Mouse (Mus musculus) kidney, adult 18-20 months (tissue): ENCODE results near the gene Ppm1f.

Experiments
- DNase-seq: peaks from one replicate; pipeline ENCODE4 v3.0.0; 2021

Ppm1f gene

DNA sequence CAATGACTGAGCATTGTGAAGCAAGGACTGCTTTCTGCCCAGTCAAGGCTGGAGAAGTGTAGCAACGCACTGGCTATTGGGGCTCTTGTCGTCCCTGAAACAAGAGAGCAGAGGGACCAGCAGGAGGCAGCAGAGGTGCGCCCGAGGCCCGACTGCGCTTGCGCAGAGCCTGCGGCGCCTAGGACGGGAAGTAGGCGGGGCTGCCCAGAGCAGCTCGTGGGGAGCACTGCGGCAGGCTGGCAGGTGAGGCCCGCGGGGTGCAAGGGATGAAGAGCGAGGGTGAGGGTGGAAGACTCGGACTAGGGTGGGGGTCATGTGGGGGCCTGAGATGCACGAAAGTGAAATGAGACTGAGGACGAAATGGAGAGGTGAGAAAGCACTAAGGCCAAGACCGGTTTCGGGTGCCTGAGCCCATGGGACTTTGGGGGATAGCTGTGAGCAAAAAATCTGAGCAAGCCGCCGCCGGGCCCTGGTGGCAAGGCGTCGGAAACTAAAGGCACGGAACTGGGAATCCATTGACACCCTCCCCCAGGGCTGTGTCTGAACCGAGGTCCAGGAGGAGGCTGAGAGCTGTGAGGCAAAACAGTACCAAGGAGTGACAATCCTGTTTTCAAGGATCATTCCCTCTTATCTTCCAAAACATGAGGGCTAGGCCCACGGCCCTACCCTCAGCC lies at the start of gene Ppm1f:
Gene Ppm1f (plus strand): TSS at position 88 of the 674 bp plus-strand sequence.
- peak; percentile 97 for DNase-seq

DNA sequence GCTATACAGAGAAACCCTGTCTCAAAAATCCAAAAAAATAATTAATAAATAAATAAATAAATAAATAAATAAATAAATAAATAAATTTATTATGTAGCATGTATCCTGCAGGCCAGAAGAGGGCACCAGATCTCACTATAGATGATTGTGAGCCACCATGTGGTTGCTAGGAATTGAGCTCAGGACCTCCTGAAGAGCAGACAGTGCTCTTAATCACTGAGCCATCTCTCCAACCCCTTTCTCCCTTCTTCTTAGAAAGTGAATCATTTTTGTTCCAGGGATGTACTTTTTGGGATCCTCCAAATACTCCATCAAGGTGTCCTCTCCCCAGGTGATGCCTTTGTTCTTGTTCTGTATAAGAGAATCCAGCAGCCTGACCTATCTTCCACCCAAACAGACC lies 47.1 kb upstream of the Ppm1f start:
- DNase-seq = no peak

GRCm38 (mm10) chr16:16852411-16852810 lies 43.9 kb upstream of the Ppm1f start:
- DNase-seq = no peak

DNA sequence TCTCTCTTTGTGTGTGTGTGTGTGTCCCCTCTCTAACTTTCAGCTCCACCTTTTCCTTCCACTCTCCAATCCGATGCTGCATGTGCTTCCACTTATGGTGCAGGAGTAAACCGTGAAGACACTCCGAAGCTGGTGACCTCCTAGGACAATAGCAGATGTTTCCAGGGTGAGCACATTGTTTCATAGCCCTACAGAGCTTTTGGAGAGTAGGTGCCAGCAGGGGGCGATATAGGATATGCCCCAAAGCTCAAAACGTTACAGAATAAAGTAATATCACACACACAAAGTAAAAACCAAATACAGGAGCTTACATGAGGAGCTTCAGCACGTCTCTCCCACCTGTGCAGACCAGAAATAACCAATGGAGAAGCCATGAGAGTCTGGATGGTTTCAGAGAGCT lies 41.4 kb upstream of the Ppm1f start:
- peak; percentile 82 for DNase-seq

DNA sequence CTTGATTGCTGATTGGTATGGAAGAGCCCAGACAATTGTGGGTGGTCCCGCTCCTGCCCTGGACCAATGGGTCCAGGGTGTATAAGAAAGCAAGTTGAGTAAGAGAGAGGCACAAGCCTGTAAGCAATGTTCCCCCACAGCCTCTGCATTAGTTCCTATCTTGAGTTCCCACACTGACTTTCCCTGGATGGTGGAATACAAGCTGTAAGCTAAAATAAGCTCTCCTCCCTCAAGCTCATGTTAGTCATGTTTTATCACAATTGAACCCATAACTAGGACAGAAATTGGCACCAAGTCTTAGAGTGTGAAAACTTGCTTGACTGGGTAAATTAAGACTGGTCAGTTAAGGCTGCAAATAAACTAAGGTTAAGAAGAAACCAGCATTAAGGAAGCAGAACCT lies 40.7 kb upstream of the Ppm1f start:
- no peak for DNase-seq

- peak; percentile 1 for DNase-seq
Measured at GRCm38 (mm10) chr16:16856054-16856453, 40.2 kb upstream of the Ppm1f start.

DNA sequence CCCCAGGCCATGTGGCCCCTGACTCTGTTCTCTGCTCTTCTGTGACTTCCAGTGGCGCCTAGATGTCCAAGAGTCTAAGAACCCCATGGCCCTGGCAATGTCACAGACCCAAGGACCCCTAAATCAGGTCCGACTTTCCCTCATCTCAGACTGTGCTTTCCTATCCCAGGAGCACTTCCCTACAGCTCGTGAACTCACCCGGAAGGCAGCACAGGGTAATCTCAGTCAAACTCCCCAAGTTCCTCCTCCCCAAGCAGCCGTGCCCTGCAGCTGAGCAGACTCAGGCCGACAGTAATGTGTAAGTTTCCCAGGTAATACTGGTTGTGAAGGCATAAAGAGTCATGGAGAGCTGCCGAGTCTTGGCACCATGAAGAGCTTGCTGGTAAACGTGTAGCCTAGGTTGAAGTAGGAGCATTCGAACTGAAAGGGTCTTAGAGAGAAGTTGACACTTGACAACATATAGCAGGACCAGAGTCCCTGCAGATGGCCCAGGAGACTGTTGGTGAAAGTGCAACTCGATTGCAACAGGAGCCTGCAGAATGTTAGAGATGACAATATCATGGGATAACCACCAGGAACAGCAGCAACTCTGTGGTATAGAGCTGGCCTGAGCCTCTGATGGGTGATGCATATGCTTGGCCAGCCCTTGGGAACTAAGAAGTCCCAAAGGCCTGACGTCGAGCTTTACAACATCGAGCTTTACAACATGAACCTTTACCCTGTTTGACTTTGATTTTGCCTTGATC lies 39.4 kb upstream of the Ppm1f start:
- peak; percentile 2 for DNase-seq

DNA sequence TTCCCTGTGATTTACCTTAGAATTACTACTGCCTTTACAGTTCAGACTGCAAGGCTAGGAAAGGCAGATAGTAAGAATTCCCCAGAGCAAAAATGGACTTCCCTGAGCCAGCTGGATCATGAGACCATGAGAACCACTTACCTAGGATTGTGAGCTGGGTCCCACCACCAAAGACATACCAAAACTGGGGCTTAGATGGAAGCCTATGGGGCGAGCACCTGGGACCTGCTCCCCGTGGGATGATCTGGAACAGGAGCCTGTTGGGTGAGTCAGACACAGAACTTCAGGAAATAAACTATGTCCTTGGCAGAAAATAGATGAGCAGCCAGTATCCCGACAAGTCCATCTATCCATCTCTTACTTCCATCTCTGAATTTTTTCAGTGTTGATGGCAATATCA lies 34.0 kb upstream of the Ppm1f start:
- DNase-seq = no peak

GRCm38 (mm10) chr16:16863978-16864377 lies 32.3 kb upstream of the Ppm1f start, which contains the start of gene Igll1:
Gene Igll1 (minus strand): TSS chr16:16863985.
- peak; percentile 2 for DNase-seq

- DNase-seq = no peak
Measured at GRCm38 (mm10) chr16:16865217-16865616, 31.1 kb upstream of the Ppm1f start.

- DNase-seq = peak; percentile 68
Measured at GRCm38 (mm10) chr16:16865696-16866561, 30.3 kb upstream of the Ppm1f start.

GRCm38 (mm10) chr16:16870241-16870616 lies 26.0 kb upstream of the Ppm1f start:
- no peak for DNase-seq

DNA sequence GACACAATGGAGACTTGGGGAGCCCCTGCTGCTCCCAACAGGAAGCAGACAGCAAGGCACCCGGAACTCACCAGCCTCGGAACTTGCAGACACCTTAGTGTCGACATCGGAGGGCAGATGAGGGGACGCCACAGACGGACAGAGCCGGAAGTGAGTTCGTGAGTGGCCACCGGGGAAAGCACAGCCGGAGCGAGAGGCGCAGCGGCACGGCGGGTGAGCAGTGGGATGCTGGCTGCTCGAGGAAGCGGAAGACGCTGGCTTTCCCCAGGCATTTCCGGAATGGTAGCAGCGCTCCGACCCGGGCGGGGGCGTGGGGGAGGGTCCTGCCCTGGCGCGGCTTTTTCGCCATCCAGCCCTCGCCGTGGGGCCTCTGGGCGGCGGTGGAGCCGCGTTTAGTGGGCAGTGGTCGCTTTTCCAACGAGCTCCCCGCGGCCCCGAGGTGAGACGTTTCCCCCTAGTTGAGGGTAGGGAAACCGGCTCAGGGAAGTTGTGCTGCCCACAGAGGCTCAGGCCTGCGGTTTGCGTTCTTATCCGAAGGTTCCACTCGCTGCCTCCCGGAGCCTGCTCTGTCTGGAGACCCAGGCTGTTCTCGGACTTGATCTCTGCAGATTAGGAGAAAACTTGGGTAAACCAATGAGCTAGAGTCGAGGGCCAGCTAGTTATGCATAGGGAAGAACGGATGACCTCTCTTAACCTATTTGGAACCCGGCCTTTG lies 25.5 kb upstream of the Ppm1f start, which contains the start of the genes Top3b and Vpreb1:
Gene Top3b (plus strand): TSS at position 120 of the 715 bp plus-strand sequence.
Gene Vpreb1 (minus strand): TSS at position 227 of the 715 bp plus-strand sequence.
- peak; percentile 86 for DNase-seq

- no peak for DNase-seq
Measured at GRCm38 (mm10) chr16:16879025-16879424, 17.2 kb upstream of the Ppm1f start.

- DNase-seq = no peak
Measured at GRCm38 (mm10) chr16:16888341-16888740, 7.9 kb upstream of the Ppm1f start.

GRCm38 (mm10) chr16:16892366-16892765 lies 3.9 kb upstream of the Ppm1f start:
- DNase-seq = no peak

- DNase-seq = no peak
Measured at GRCm38 (mm10) chr16:16896015-16896381, 271 bp upstream of the Ppm1f start.

GRCm38 (mm10) chr16:16897056-16897584 lies 851 bp downstream of the Ppm1f start:
- no peak for DNase-seq

DNA sequence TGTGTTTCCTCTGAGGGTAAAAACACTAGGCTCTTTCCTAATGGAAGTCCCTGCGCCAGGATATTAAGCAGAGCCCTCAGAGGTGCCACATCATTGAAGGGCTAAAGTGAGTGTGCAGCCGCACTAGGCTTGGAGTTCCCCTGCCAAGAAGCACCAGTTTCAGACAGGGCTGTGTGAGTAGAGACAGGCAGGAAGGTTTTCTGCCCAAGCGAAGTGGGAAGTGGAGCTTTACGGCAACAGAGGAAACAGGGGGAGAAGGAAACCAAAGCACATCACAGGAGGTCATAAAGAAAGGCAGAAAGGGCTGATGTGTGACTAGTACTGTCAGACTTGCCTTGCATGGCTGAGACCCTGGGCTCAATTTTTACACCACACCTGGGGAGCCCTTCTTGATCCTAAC lies 6.1 kb downstream of the Ppm1f start:
- no peak for DNase-seq

- no peak for DNase-seq
Measured at GRCm38 (mm10) chr16:16903188-16903587, 6.9 kb downstream of the Ppm1f start.

DNA sequence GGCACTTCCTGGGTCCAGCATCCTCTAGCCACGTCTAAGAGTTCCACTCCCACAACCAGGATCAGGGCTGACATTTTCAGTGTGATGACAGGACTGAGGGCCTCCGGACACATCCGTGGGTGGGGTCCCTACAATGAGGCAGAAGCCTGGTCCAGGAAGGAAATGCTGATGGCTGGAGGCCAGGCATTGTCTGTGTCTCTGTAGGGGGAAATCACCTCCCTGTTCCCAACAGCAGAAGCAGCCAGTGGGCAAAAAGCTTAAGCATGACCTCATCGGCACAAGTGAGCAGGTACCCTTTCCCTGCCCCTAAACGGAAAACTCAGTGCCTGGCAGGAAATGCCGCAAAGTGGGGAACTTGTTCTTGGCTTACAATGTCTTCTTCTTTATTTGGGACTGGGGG lies 11.5 kb downstream of the Ppm1f start:
- DNase-seq = peak; percentile 73
